Mouse (Mus musculus) cortical plate, adult 2 months (tissue): ENCODE measurements around the gene Mbd4.

Source experiments
- CTCF ChIP-seq: fragments of 200-500 bp; IDR thresholded peaks from 2 replicates; pipeline ENCODE4 v1.5.1; 2011; ENCODE audit warnings: mild to moderate bottlenecking, control low read depth, low read length; ENCODE audit not compliant: insufficient read depth; ENCODE audit errors: extremely low read depth
- POLR2A ChIP-seq: fragments of 200-500 bp; IDR thresholded peaks from 2 replicates; pipeline ENCODE4 v1.6.1; 2011; ENCODE audit warnings: mild to moderate bottlenecking, low read length, control low read depth; ENCODE audit not compliant: insufficient read depth; ENCODE audit errors: extremely low read depth

- TF ChIP-seq POLR2A (no peak), CTCF (no peak)
Measured at GRCm38 (mm10) chr6:115884018-115884417, 30.8 kb upstream of the Mbd4 start.
